Mouse (Mus musculus): Measurements from ENCODE around the gene Igf2bp2. TPM values are rescaled to one million over a fixed set of nuclear protein-coding genes. Genes with fewer than 3 reads are reported as not detected.

Igf2bp2 gene
- polyA plus RNA-seq, 1 experiment from 2014 or later: 116 TPM

- Histone ChIP-seq H3K4me2 (replicated peaks) (no peak overlapping the region), H3K36me3 (peaks cover 26% of the 10 kb centered on the region), H3K9ac (no peak overlapping the region), H3K27ac (no peak overlapping the region), H3K9me3 (no peaks in the 10 kb centered on the region), H3K27me3 (replicated peaks) (no peaks in the 10 kb centered on the region), H3K4me3 (replicated peaks) (no peak overlapping the region), H3K4me1 (replicated peaks) (no peaks in the 10 kb centered on the region)
- 93% methylated on average over 4 of the region's 4 CpGs for WGBS
- no peak for ATAC-seq
Observed at GRCm38 (mm10) chr16:22085411-22085810, 77.7 kb downstream of the Igf2bp2 start.

DNA sequence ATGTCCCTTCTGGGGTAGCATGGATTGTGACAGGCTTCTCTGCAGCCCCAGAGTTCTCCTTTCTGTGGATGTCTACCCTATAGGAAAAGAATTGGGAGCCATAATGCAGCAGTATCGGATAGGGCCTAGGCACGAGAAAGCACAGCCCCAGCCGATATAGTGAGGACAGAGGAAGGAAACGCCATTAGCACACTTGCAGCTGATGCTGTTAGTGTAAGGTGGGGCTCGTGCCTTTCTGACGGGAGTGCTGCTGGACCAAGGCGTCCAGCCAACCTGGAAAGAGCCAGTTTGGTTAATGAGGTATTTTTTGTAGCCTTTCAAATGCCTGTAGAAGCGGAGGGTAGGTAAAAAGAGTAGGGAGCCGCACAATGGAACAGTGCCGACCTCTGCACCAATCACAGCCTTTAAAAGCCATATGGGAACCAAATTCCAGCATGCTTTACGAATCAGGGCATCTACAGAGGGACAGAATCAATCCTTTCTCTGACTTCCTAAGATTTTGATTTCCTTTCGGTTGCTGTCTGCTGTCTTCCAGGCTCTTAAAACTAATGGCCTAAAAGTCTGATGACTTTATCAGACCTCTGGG lies 82.9 kb downstream of the Igf2bp2 start:
- no peaks in the 10 kb centered on the region for H3K9me3 ChIP-seq
- H3K4me3 ChIP-seq (replicated peaks): no peak overlapping the region
- no peak overlapping the region for H3K9ac ChIP-seq
- H3K27ac ChIP-seq: no peak overlapping the region
- H3K4me1 ChIP-seq (replicated peaks): no peaks in the 10 kb centered on the region
- H3K27me3 ChIP-seq (replicated peaks): no peaks in the 10 kb centered on the region
- H3K36me3 ChIP-seq: peaks cover 38% of the 10 kb centered on the region
- 85% methylated on average over 12 of the region's 12 CpGs for WGBS
- no peak for ATAC-seq
- no peak overlapping the region for H3K4me2 ChIP-seq (replicated peaks)

DNA sequence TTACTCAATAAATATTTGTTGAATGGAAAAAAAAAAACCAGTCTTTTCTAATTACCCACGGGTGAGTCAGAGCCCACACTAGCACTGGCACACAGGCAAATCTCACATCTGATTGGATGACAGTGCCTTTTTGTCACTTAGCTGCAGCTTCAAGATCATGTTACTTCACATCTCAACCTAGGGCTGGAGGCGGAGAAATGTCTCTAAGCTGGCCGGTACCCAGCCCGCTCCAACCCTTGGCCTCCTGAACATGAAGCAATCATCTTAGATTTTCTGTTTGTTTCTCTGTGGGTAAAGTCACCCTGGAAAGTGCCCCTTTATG lies 86.5 kb downstream of the Igf2bp2 start:
- no peak for ATAC-seq
- H3K9ac ChIP-seq: no peak overlapping the region

GRCm38 (mm10) chr16:22075829-22076619 lies 87.1 kb downstream of the Igf2bp2 start:
- H3K27me3 ChIP-seq (replicated peaks): no peaks in the 10 kb centered on the region

More for the DNA sequence above, 86.5 kb downstream of the Igf2bp2 start:
- peaks cover 39% of the 10 kb centered on the region for H3K36me3 ChIP-seq
- H3K9me3 ChIP-seq: no peaks in the 10 kb centered on the region
- no peak overlapping the region for H3K4me2 ChIP-seq (replicated peaks)
- no peak overlapping the region for H3K27ac ChIP-seq
- 65% methylated on average over 4 of the region's 4 CpGs for WGBS
- H3K27me3 ChIP-seq (replicated peaks): no peaks in the 10 kb centered on the region
- H3K4me1 ChIP-seq (replicated peaks): no peaks in the 10 kb centered on the region
- H3K4me3 ChIP-seq (replicated peaks): no peak overlapping the region

DNA sequence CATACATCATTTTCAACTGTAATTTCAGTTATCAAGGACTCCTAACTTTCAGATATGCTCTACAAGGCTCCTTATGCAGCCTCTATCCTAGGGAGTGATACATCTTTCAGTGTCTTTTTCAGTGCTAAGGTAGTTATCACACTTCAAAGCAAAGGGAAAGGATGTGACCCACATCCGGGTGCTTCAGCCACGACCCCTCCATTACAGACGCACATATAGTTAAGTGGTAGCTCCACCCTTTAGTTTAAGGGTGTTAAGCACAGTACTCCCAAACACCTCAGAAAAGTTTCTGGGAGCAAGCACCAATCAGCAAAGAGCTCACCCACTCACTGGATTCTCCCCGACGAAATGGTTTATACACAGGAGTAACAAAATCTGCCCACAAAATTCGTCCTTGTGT lies 88.0 kb downstream of the Igf2bp2 start:
- Histone ChIP-seq H3K9ac (no peak overlapping the region), H3K4me2 (replicated peaks) (no peak overlapping the region), H3K4me1 (replicated peaks) (no peaks in the 10 kb centered on the region), H3K27me3 (replicated peaks) (no peaks in the 10 kb centered on the region), H3K4me3 (replicated peaks) (no peak overlapping the region), H3K36me3 (peaks cover 36% of the 10 kb centered on the region), H3K9me3 (no peaks in the 10 kb centered on the region), H3K27ac (no peak overlapping the region)
- 68% methylated on average over 6 of the region's 6 CpGs for WGBS
- no peak for ATAC-seq

More at GRCm38 (mm10) chr16:22075829-22076619, 87.1 kb downstream of the Igf2bp2 start:
- H3K36me3 ChIP-seq: peaks cover 35% of the 10 kb centered on the region
- no peak overlapping the region for H3K27ac ChIP-seq
- H3K4me3 ChIP-seq (replicated peaks): no peak overlapping the region
- H3K9me3 ChIP-seq: no peaks in the 10 kb centered on the region
- no peaks in the 10 kb centered on the region for H3K4me1 ChIP-seq (replicated peaks)
- 43% methylated on average over 5 of the region's 5 CpGs for WGBS
- no peak overlapping the region for H3K4me2 ChIP-seq (replicated peaks)
- ATAC-seq: no peak
- no peak overlapping the region for H3K9ac ChIP-seq

GRCm38 (mm10) chr16:22071361-22071760 lies 91.7 kb downstream of the Igf2bp2 start:
- H3K4me2 ChIP-seq (replicated peaks): no peak overlapping the region
- no peak overlapping the region for H3K4me3 ChIP-seq (replicated peaks)
- no peak for ATAC-seq
- peaks cover 49% of the 10 kb centered on the region for H3K36me3 ChIP-seq
- H3K4me1 ChIP-seq (replicated peaks): no peaks in the 10 kb centered on the region
- no peak overlapping the region for H3K9ac ChIP-seq
- H3K9me3 ChIP-seq: no peaks in the 10 kb centered on the region
- H3K27ac ChIP-seq: no peak overlapping the region
- 77% methylated on average over 7 of the region's 7 CpGs for WGBS
- no peaks in the 10 kb centered on the region for H3K27me3 ChIP-seq (replicated peaks)

GRCm38 (mm10) chr16:22067406-22067805 lies 95.7 kb downstream of the Igf2bp2 start:
- WGBS: 89% methylated on average over 8 of the region's 8 CpGs
- no peaks in the 10 kb centered on the region for H3K9me3 ChIP-seq
- no peak for ATAC-seq
- no peak overlapping the region for H3K4me3 ChIP-seq (replicated peaks)
- H3K4me1 ChIP-seq (replicated peaks): no peaks in the 10 kb centered on the region
- H3K27ac ChIP-seq: no peak overlapping the region
- no peak overlapping the region for H3K4me2 ChIP-seq (replicated peaks)
- H3K27me3 ChIP-seq (replicated peaks): no peaks in the 10 kb centered on the region
- H3K9ac ChIP-seq: no peak overlapping the region
- peaks cover 66% of the 10 kb centered on the region for H3K36me3 ChIP-seq

DNA sequence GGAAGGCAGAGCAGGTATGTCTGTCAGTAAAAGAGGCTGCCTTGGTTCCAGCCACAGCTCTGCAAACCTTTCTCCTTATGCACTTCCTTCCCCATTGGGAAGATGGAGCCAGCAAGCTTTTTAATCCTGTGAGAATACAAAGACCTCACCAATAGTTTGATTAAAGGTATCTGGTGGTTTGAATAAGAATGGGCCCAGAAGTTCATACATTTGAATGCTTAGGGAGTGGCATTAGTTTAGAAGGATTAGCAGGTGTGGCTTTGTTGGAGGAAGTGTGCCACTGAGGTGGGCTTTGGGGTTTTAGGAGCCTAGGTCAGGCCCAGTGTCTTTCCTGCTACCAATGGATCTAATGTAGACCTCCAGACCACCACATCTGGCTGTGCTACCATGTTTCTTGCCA lies 97.6 kb downstream of the Igf2bp2 start:
- Histone ChIP-seq H3K4me1 (replicated peaks) (no peaks in the 10 kb centered on the region), H3K27me3 (replicated peaks) (no peaks in the 10 kb centered on the region), H3K36me3 (peaks cover 79% of the 10 kb centered on the region)

DNA sequence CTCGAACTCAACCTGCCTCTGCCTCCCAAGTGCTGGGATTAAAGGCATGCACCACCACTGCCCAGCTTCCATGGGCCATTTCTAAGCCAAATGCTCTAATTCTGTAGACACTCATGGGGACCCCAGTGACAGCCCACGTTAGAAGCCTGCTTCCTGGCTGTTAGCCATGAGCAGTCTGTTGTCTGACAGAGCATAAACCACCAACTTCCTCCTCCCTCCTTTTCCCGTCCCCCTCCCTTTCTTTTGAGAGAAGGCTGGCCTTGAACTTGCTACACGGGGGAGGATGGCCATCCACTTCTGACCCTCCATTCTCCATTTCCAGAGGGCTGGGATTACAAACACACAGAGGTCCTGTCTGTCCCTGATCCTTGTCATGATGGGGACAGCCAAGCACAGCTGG lies 100.8 kb downstream of the Igf2bp2 start:
- no peak overlapping the region for H3K4me2 ChIP-seq (replicated peaks)
- no peak for ATAC-seq
- peaks cover 64% of the 10 kb centered on the region for H3K36me3 ChIP-seq
- H3K27ac ChIP-seq: no peak overlapping the region
- H3K4me3 ChIP-seq (replicated peaks): no peak overlapping the region
- H3K4me1 ChIP-seq (replicated peaks): no peaks in the 10 kb centered on the region
- no peak overlapping the region for H3K9ac ChIP-seq
- 54% methylated on average over 4 of the region's 4 CpGs for WGBS
- no peaks in the 10 kb centered on the region for H3K27me3 ChIP-seq (replicated peaks)
- H3K9me3 ChIP-seq: no peaks in the 10 kb centered on the region

More for the DNA sequence above, 97.6 kb downstream of the Igf2bp2 start:
- Histone ChIP-seq H3K9ac (no peak overlapping the region), H3K4me3 (replicated peaks) (no peak overlapping the region), H3K4me2 (replicated peaks) (no peak overlapping the region), H3K27ac (no peak overlapping the region), H3K9me3 (no peaks in the 10 kb centered on the region)
- no peak for ATAC-seq

- H3K36me3 ChIP-seq: peaks cover 58% of the 10 kb centered on the region
Observed at GRCm38 (mm10) chr16:22061555-22062160, 101.4 kb downstream of the Igf2bp2 start.

GRCm38 (mm10) chr16:22060416-22060815 lies 102.7 kb downstream of the Igf2bp2 start:
- no peaks in the 10 kb centered on the region for H3K4me1 ChIP-seq (replicated peaks)
- peaks cover 46% of the 10 kb centered on the region for H3K36me3 ChIP-seq
- no peak overlapping the region for H3K4me3 ChIP-seq (replicated peaks)
- no peak overlapping the region for H3K9ac ChIP-seq
- ATAC-seq: no peak
- H3K9me3 ChIP-seq: no peaks in the 10 kb centered on the region
- 91% methylated on average over 10 of the region's 10 CpGs for WGBS
- no peaks in the 10 kb centered on the region for H3K27me3 ChIP-seq (replicated peaks)
- H3K4me2 ChIP-seq (replicated peaks): no peak overlapping the region
- no peak overlapping the region for H3K27ac ChIP-seq

More at GRCm38 (mm10) chr16:22061555-22062160, 101.4 kb downstream of the Igf2bp2 start:
- 76% methylated on average over 14 of the region's 14 CpGs for WGBS
- no peaks in the 10 kb centered on the region for H3K27me3 ChIP-seq (replicated peaks)
- no peak overlapping the region for H3K4me3 ChIP-seq (replicated peaks)
- peak; percentile 27; the same call in 1 of the 2 replicates for ATAC-seq
- H3K9me3 ChIP-seq: no peaks in the 10 kb centered on the region
- no peak overlapping the region for H3K9ac ChIP-seq
- H3K27ac ChIP-seq: no peak overlapping the region
- H3K4me1 ChIP-seq (replicated peaks): no peaks in the 10 kb centered on the region
- no peak overlapping the region for H3K4me2 ChIP-seq (replicated peaks)

GRCm38 (mm10) chr16:22058871-22059270 lies 104.2 kb downstream of the Igf2bp2 start:
- WGBS: 93% methylated on average over 7 of the region's 7 CpGs
- H3K9me3 ChIP-seq: no peaks in the 10 kb centered on the region

More at GRCm38 (mm10) chr16:22058871-22059270, 104.2 kb downstream of the Igf2bp2 start:
- no peak overlapping the region for H3K9ac ChIP-seq
- no peak overlapping the region for H3K4me3 ChIP-seq (replicated peaks)
- peaks cover 32% of the 10 kb centered on the region for H3K36me3 ChIP-seq
- no peaks in the 10 kb centered on the region for H3K4me1 ChIP-seq (replicated peaks)
- H3K4me2 ChIP-seq (replicated peaks): no peak overlapping the region
- H3K27ac ChIP-seq: no peak overlapping the region
- ATAC-seq: no peak
- H3K27me3 ChIP-seq (replicated peaks): no peaks in the 10 kb centered on the region

Data from intestine, embryonic 15.5 days (tissue).